Mouse (Mus musculus) v-Abl transformed pro-B cells (cell line): Measurements from ENCODE around the gene Jak3.

Source experiments
- in situ Hi-C, 2 experiments: fragments of 400-800 bp; cut with MboI; formaldehyde crosslinking; loops; one replicate each; pipeline ENCODE4 v1.15.1; 2025; ENCODE audit not compliant: unreplicated experiment in 2 of 2

Gene Jak3

GRCm38 (mm10) chr8:71660325-71661120, 15.6 kb upstream of the Jak3 start:
- in situ Hi-C loops: loop anchor here (5.0 to 25.0 kb wide), 3 partner anchors 98 to 773 kb away; partner anchors contain the start of genes Rpl18a (in 2 of the 2) and Slc5a5 (in 2 of the 2)

- in situ Hi-C loops: loop anchor here (25.0 kb wide), 1 partner anchor 778 kb away; the partner anchor contains the start of genes Rpl18a (in 2 of the 2) and Slc5a5 (in 2 of the 2)
Measured at GRCm38 (mm10) chr8:71665331-71666130, 10.6 kb upstream of the Jak3 start.

GRCm38 (mm10) chr8:71666855-71667254, 9.2 kb upstream of the Jak3 start:
- in situ Hi-C loops: loop anchor here (25.0 kb wide), 1 partner anchor 780 kb away; the partner anchor contains the start of genes Rpl18a (in 2 of the 2) and Slc5a5 (in 2 of the 2)

- in situ Hi-C loops: loop anchor here (25.0 kb wide), 1 partner anchor 780 kb away; the partner anchor contains the start of genes Rpl18a (in 2 of the 2) and Slc5a5 (in 2 of the 2)
Measured at GRCm38 (mm10) chr8:71667256-71667655, 8.8 kb upstream of the Jak3 start.

GRCm38 (mm10) chr8:71668220-71668975, 7.7 kb upstream of the Jak3 start:
- in situ Hi-C loops: loop anchor here (25.0 kb wide), 1 partner anchor 781 kb away; the partner anchor contains the start of genes Rpl18a (in 2 of the 2) and Slc5a5 (in 2 of the 2)

- in situ Hi-C loops: loop anchor here (25.0 kb wide), 1 partner anchor 783 kb away; the partner anchor contains the start of genes Rpl18a (in 2 of the 2) and Slc5a5 (in 2 of the 2)
Measured at GRCm38 (mm10) chr8:71670198-71670597, 5.9 kb upstream of the Jak3 start.

- in situ Hi-C loops: loop anchor here (25.0 kb wide), 1 partner anchor 784 kb away; the partner anchor contains the start of genes Rpl18a (in 2 of the 2) and Slc5a5 (in 2 of the 2)
Measured at GRCm38 (mm10) chr8:71670621-71671548, 5.2 kb upstream of the Jak3 start.

GRCm38 (mm10) chr8:71671549-71671965, 4.5 kb upstream of the Jak3 start, which contains the start of gene Unc13a:
Gene Unc13a, minus strand, starts transcription at chr8:71671757.
- in situ Hi-C loops: loop anchor here (25.0 kb wide), 1 partner anchor 784 kb away; the partner anchor contains the start of genes Rpl18a (in 2 of the 2) and Slc5a5 (in 2 of the 2)

GRCm38 (mm10) chr8:71672168-71672735, 3.8 kb upstream of the Jak3 start:
- in situ Hi-C loops: loop anchor here (25.0 kb wide), 1 partner anchor 785 kb away; the partner anchor contains the start of genes Rpl18a (in 2 of the 2) and Slc5a5 (in 2 of the 2)

- in situ Hi-C loops: loop anchor here (25.0 kb wide), 1 partner anchor 787 kb away; the partner anchor contains the start of genes Rpl18a (in 2 of the 2) and Slc5a5 (in 2 of the 2)
Measured at GRCm38 (mm10) chr8:71674071-71674470, 2.0 kb upstream of the Jak3 start.

- in situ Hi-C loops: no loop called here
Measured at GRCm38 (mm10) chr8:71675456-71676019, 558 bp upstream of the Jak3 start.

- in situ Hi-C loops: no loop called here
Measured at GRCm38 (mm10) chr8:71676803-71677202, 707 bp downstream of the Jak3 start.

- in situ Hi-C loops: no loop called here
Measured at GRCm38 (mm10) chr8:71677555-71677954, 1.5 kb downstream of the Jak3 start.

GRCm38 (mm10) chr8:71678216-71678615, 2.1 kb downstream of the Jak3 start:
- in situ Hi-C loops: no loop called here

- in situ Hi-C loops: no loop called here
Measured at GRCm38 (mm10) chr8:71679116-71679515, 3.0 kb downstream of the Jak3 start.

GRCm38 (mm10) chr8:71679550-71680168, 3.6 kb downstream of the Jak3 start:
- in situ Hi-C loops: no loop called here

GRCm38 (mm10) chr8:71680471-71680870, 4.4 kb downstream of the Jak3 start:
- in situ Hi-C loops: no loop called here
